Mouse (Mus musculus): Measurements from ENCODE around the gene Nasp. TPM values are rescaled to one million over a fixed set of nuclear protein-coding genes. Genes with fewer than 3 reads are reported as not detected.

The Nasp gene
- total and polyA plus RNA-seq, 2 experiments from 2014 or later = 51.6 to 76.3 TPM

- peak; percentile 21; the same call in 1 of the 2 replicates for TF ChIP-seq CTCF (IDR thresholded peaks at IDR 0.05)
Observed at GRCm38 (mm10) chr4:116556561-116557305, 71.0 kb downstream of the Nasp start.

GRCm38 (mm10) chr4:116555413-116556300 lies 72.1 kb downstream of the Nasp start, which contains the start of gene Tmem69:
Tmem69 (minus strand) TSS chr4:116555936.
- Histone ChIP-seq H3K36me3 (ENCODE audit: insufficient read depth, low read length) (peaks cover 6% of the 10 kb centered on the region; the same call in 1 of the 2 replicates), H3K27me3 (ENCODE audit: insufficient read depth, low read length) (no peaks in the 10 kb centered on the region), H3K9ac (replicated peaks; ENCODE audit: low read length, poor library complexity, severe bottlenecking) (peak within 1 kb of the TSS; percentile 71), H3K4me3 (ENCODE audit: low read depth, low read length) (peak within 1 kb of the TSS; percentile 94), H3K4me2 (ENCODE audit: low read depth, low read length, poor library complexity, severe bottlenecking) (peak within 1 kb of the TSS; percentile 67), H3K9me3 (ENCODE audit: low read length) (no peaks in the 10 kb centered on the region), H3K4me1 (ENCODE audit: insufficient read depth, low read length) (0 out of 2 replicates have a peak, but pooled peaks cover 2% of the 10 kb centered on the region), H3K27ac (ENCODE audit: low read depth, low read length) (peak within 1 kb of the TSS; percentile 94)
- ATAC-seq (ENCODE audit: low FRiP score) (no peak), DNase-seq (ENCODE audit: low spot score) (peak; percentile 87)
- WGBS = 3% methylated on average over 23 of the region's 23 CpGs
- no peak for TF ChIP-seq CTCF (IDR thresholded peaks at IDR 0.05)

More at GRCm38 (mm10) chr4:116556561-116557305, 71.0 kb downstream of the Nasp start:
- Histone ChIP-seq H3K4me1 (ENCODE audit: insufficient read depth, low read length) (0 out of 2 replicates have a peak, but pooled peaks cover 2% of the 10 kb centered on the region), H3K27me3 (ENCODE audit: insufficient read depth, low read length) (no peaks in the 10 kb centered on the region), H3K36me3 (ENCODE audit: insufficient read depth, low read length) (peaks cover 6% of the 10 kb centered on the region; the same call in 1 of the 2 replicates), H3K4me3 (ENCODE audit: low read depth, low read length) (peak overlapping the region; percentile 94), H3K9me3 (ENCODE audit: low read length) (no peaks in the 10 kb centered on the region), H3K9ac (replicated peaks; ENCODE audit: low read length, poor library complexity, severe bottlenecking) (peak overlapping the region; percentile 71), H3K4me2 (ENCODE audit: low read depth, low read length, poor library complexity, severe bottlenecking) (peak overlapping the region; percentile 67), H3K27ac (ENCODE audit: low read depth, low read length) (peak overlapping the region; percentile 94)
- WGBS = under 1% methylated on average over 28 of the region's 28 CpGs
- ATAC-seq (ENCODE audit: low FRiP score) (peak; percentile 97), DNase-seq (ENCODE audit: low spot score) (peak; percentile 96)

- TF ChIP-seq CTCF (IDR thresholded peaks at IDR 0.05) = no peak
- ATAC-seq (ENCODE audit: low FRiP score) = no peak
- H3K27ac ChIP-seq (ENCODE audit: low read depth, low read length) = no peak overlapping the region
- no peak for DNase-seq (ENCODE audit: low spot score)
- H3K36me3 ChIP-seq (ENCODE audit: insufficient read depth, low read length) = peaks cover 6% of the 10 kb centered on the region; the same call in 1 of the 2 replicates
- WGBS = 72% methylated on average over 3 of the region's 3 CpGs
- no peaks in the 10 kb centered on the region for H3K9me3 ChIP-seq (ENCODE audit: low read length)
- H3K4me1 ChIP-seq (ENCODE audit: insufficient read depth, low read length) = no peaks in the 10 kb centered on the region
- H3K9ac ChIP-seq (replicated peaks; ENCODE audit: low read length, poor library complexity, severe bottlenecking) = no peak overlapping the region
- no peaks in the 10 kb centered on the region for H3K27me3 ChIP-seq (ENCODE audit: insufficient read depth, low read length)
- no peak overlapping the region for H3K4me2 ChIP-seq (ENCODE audit: low read depth, low read length, poor library complexity, severe bottlenecking)
- H3K4me3 ChIP-seq (ENCODE audit: low read depth, low read length) = no peak overlapping the region
Observed at GRCm38 (mm10) chr4:116553035-116553434, 74.7 kb downstream of the Nasp start.

Other genes with a start within 250 kb of the Nasp start
- gene Mast2, start 163.8 kb downstream of the Nasp start, total RNA-seq (2014; rRNA removed) = 95.8 and 97.4 TPM in 2 replicates
- gene Mast2, start 163.8 kb downstream of the Nasp start, polyA plus RNA-seq (2015; fragmentation: Nextera tagmentation; extraction: Ambion mirVana) = 27.1 and 30.3 TPM in 2 replicates
- 6.5 and 7.2 TPM in 2 replicates for gene Ipp, start 120.4 kb downstream of the Nasp start, total RNA-seq (2014; rRNA removed)
- gene Ipp, start 120.4 kb downstream of the Nasp start, polyA plus RNA-seq (2015; fragmentation: Nextera tagmentation; extraction: Ambion mirVana) = 10.5 and 10.9 TPM in 2 replicates
- 8.8 and 12.6 TPM in 2 replicates for gene Tmem69, start 72.0 kb downstream of the Nasp start, total RNA-seq (2014; rRNA removed)
- 14.0 and 16.0 TPM in 2 replicates for gene Tmem69, start 72.0 kb downstream of the Nasp start, polyA plus RNA-seq (2015; fragmentation: Nextera tagmentation; extraction: Ambion mirVana)
- gene Gpbp1l1, start 70.3 kb downstream of the Nasp start, total RNA-seq (2014; rRNA removed) = 33.7 and 45.5 TPM in 2 replicates
- 13.7 and 14.7 TPM in 2 replicates for gene Gpbp1l1, start 70.3 kb downstream of the Nasp start, polyA plus RNA-seq (2015; fragmentation: Nextera tagmentation; extraction: Ambion mirVana)
- gene Ccdc17, start 31.3 kb downstream of the Nasp start, total RNA-seq (2014; rRNA removed) = 0.44 and 5.1 TPM in 2 replicates
- gene Ccdc17, start 31.3 kb downstream of the Nasp start, polyA plus RNA-seq (2015; fragmentation: Nextera tagmentation; extraction: Ambion mirVana) = 3.2 and 4.1 TPM in 2 replicates
- gene Akr1a1, start 23.7 kb upstream of the Nasp start, total RNA-seq (2014; rRNA removed) = 475 and 495 TPM in 2 replicates
- gene Akr1a1, start 23.7 kb upstream of the Nasp start, polyA plus RNA-seq (2015; fragmentation: Nextera tagmentation; extraction: Ambion mirVana) = 684 and 729 TPM in 2 replicates
- gene Prdx1, start 57.6 kb upstream of the Nasp start, total RNA-seq (2014; rRNA removed) = 171 and 207 TPM in 2 replicates
- 546 and 551 TPM in 2 replicates for gene Prdx1, start 57.6 kb upstream of the Nasp start, polyA plus RNA-seq (2015; fragmentation: Nextera tagmentation; extraction: Ambion mirVana)
- 20.8 and 24.3 TPM in 2 replicates for gene Mmachc, start 80.5 kb upstream of the Nasp start, total RNA-seq (2014; rRNA removed)
- 16.6 and 16.8 TPM in 2 replicates for gene Mmachc, start 80.5 kb upstream of the Nasp start, polyA plus RNA-seq (2015; fragmentation: Nextera tagmentation; extraction: Ambion mirVana)
- 10.3 and 10.9 TPM in 2 replicates for gene Ccdc163, start 80.6 kb upstream of the Nasp start, total RNA-seq (2014; rRNA removed)
- 4.7 and 5.4 TPM in 2 replicates for gene Ccdc163, start 80.6 kb upstream of the Nasp start, polyA plus RNA-seq (2015; fragmentation: Nextera tagmentation; extraction: Ambion mirVana)
- gene Tesk2, start 93.0 kb upstream of the Nasp start, total RNA-seq (2014; rRNA removed) = 0.77 and 2.5 TPM in 2 replicates
- gene Tesk2, start 93.0 kb upstream of the Nasp start, polyA plus RNA-seq (2015; fragmentation: Nextera tagmentation; extraction: Ambion mirVana) = 1.6 and 1.7 TPM in 2 replicates
- 38.9 and 42.9 TPM in 2 replicates for gene Toe1, start 179.7 kb upstream of the Nasp start, total RNA-seq (2014; rRNA removed)
- gene Toe1, start 179.7 kb upstream of the Nasp start, polyA plus RNA-seq (2015; fragmentation: Nextera tagmentation; extraction: Ambion mirVana) = 22.5 and 26.2 TPM in 2 replicates
- gene Mutyh, start 179.8 kb upstream of the Nasp start, total RNA-seq (2014; rRNA removed) = 5.1 and 5.6 TPM in 2 replicates
- gene Mutyh, start 179.8 kb upstream of the Nasp start, polyA plus RNA-seq (2015; fragmentation: Nextera tagmentation; extraction: Ambion mirVana) = 3.0 and 4.5 TPM in 2 replicates
- 0.55 and 0.71 TPM in 2 replicates for gene Hpdl, start 193.8 kb upstream of the Nasp start, total RNA-seq (2014; rRNA removed)
- 0.74 and 1.1 TPM in 2 replicates for gene Hpdl, start 193.8 kb upstream of the Nasp start, polyA plus RNA-seq (2015; fragmentation: Nextera tagmentation; extraction: Ambion mirVana)
- gene Zswim5, start 249.4 kb upstream of the Nasp start, total RNA-seq (2014; rRNA removed) = 20.1 and 23.0 TPM in 2 replicates
- 2.2 and 2.4 TPM in 2 replicates for gene Zswim5, start 249.4 kb upstream of the Nasp start, polyA plus RNA-seq (2015; fragmentation: Nextera tagmentation; extraction: Ambion mirVana)

All from midbrain, postnatal 0 days (tissue).